Mouse (Mus musculus): ENCODE results near the gene Actrt2.

DNA sequence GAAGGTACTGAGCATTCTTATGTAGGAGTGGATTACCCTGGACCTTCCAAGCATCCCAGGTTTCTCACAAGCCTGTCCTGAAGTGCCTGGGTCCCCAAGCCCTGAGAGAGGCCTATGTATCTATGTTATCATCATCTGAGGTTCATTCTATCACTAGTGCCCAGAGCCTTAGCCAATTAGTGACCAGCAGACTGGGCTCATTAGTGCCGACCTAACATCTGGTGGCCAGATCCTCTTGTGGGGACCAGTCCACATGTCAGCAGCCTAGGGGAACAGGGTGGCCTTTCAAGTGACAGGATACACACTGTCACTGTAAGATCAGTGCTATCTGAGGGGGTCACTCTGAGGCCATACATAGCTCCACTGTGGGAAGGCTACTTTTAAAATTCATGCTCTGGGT is 4.4 kb upstream of the Actrt2 start:
- TF ChIP-seq CTCF (conservative IDR thresholded peaks at IDR 0.05; ENCODE audit: insufficient read depth, insufficient read length, low read depth, low read length) (no peak), POLR2A (IDR thresholded peaks at IDR 0.05; ENCODE audit: low read depth, low read length) (no peak)

All from kidney, adult 2 months (tissue).